Mouse (Mus musculus): ENCODE measurements around the gene Xlr.
"Not testable (repeated sequence)": the region's sequence is repeated elsewhere in the genome, so short reads cannot be mapped to it uniquely, and the experiment has no call there.

The Xlr gene

DNA sequence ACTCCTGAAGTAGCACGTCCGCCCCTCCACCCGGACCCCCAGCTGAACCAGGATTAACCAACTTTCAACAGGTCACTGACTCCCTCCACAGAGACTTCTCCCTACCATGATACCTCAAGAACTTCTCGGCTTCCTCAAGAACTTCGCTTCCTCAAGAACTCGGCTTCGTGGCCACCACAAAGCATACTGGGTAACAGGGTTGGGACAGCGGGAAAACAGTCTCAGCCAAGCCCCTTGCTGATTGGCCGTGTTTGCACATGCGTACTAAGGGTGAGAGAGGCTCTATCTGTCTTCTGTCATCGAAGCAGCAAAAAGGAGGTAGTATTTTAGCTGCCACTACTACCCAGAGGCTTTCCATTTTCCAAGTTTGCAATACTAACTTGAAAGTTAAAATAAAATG lies at the start of gene Xlr:
TSS of gene Xlr (minus strand) at position 188 of the 400 bp plus-strand sequence.
- not testable (repeated sequence) for DNase-seq

DNA sequence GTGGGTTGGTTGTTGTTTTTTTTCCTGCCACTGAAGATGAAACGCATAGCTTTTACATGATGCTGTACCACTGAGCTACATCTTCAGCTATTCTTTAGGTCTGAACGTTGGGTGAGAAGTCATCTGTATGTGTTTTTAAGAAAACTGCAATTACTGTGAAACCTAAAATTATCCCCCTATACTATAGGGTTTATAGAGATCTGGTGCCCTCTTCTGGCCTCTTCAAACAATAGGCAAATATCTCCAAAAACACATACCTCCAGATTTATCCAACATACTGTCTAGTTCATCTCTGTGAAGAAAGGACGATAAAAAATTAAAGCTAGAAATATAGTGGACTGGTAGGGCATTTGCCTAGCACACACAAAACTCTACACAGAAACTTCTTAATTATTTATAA lies 1.6 kb upstream of the Xlr start:
- DNase-seq: no peak

DNA sequence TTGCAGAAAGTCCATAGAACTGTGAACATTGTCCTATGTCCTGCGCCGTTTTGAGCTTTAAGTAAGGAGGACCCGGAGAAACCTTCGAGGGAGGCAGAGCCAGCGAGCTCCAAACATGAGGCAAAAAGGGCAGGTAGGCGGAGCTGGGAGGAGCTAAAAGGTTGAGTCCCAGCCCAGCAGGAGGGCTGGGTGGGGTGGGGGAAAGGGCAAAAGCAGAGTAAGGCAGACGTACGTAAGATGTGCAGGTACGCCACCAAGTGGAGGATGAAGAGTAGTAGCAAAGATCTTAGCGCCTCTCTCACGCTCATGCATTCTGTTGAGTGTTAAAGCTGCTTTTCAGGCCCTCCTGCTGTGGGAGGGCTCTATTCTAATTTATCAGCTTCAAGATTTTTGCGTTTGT lies 21.2 kb downstream of the Xlr start, which contains the start of gene Zfp36l3:
TSS of gene Zfp36l3 (minus strand) at position 119 of the 400 bp plus-strand sequence.
- no peak for DNase-seq

DNA sequence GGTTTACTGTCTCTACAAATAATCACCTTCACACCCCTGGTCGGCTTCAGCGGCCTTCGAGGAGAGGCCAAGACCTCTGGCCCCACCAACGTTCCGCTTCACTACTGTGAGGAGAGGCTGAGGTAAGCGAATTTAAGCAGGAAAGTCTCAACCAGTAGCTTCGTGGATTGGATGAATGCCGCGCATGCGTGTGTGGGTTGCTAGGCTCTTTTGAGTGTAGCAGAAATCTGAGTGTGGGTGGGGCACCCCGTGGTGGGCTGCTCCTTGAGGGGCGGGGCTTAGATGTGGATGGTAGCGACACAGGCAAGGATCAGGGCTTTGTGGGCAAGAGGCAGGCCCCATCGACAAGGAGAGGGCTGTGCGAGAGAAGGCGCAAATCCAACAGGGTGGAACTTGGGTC lies 39.8 kb downstream of the Xlr start, which contains the start of gene 1700013H16Rik:
TSS of gene 1700013H16Rik (minus strand) at position 96 of the 400 bp plus-strand sequence.
- no peak for DNase-seq

DNA sequence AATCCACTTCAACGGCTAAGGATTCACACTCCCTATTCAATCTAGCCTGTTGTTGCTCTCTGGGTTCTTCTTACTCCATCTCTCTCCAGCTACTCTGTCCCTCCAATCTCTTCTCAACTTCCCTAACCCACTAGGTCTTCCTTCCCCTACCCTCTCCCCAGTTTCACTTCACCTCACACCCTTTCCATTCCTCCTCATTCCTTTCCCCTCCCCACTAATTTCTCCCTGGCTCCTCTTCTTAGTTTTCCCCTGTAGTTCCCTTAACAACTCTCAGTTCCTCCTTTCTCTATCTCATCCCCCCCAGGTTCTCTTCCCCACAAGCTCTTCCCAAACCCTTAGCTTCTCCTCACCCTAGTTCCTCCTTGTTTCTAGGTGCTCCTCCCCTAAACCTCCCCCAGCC lies 44.7 kb downstream of the Xlr start:
- no peak for DNase-seq

DNA sequence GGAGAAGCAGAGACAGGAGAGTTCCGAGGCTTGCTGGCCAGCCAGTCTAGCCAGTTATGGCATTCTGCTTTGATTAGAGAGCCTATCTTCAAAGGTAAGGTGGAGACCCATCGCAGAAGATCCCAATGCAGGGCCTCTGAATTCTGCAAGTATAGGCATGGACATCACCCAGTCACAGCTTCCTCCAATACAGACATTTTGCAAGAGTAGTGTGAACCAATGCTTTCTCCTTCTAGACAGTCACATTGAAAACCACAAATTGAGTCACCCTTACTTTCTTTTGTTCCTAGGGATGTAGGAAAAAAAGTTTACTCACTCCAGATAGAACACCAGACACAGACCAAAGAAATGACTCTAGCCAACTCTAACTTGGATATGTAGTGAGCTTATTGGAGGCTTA lies 68.5 kb downstream of the Xlr start:
- DNase-seq: no peak

Measured in cerebellum, adult 9-10 months (tissue).